15 mouse cellular contexts compared by ENCODE assay signal in genomic region chr6:21993070-21993469, GRCm38 (mm10).
"Had no signal": no experiment of that assay in that cellular context is flagged by ENCODE, and none has a peak within 500 bp of the region (broad histone marks: within the 10 kb centered on the region; RNA-seq: fewer than 3 reads in every experiment).

No protein-coding gene starts in this region.

- H3K27ac ChIP-seq: midbrain, embryonic 10.5 days; midbrain, embryonic 12.5 days; neural tube, embryonic 12.5 days; stomach, embryonic 15.5 days; stomach, postnatal 0 days had no signal

- H3K27me3 ChIP-seq: neural tube, embryonic 12.5 days; stomach, embryonic 15.5 days had no signal

- H3K9me3 ChIP-seq: midbrain, embryonic 10.5 days; midbrain, embryonic 12.5 days; neural tube, embryonic 12.5 days; stomach, embryonic 15.5 days had no signal

- DNase-seq: lung, adult 18-20 months; lung, embryonic 14.5 days; lung, postnatal 10 days; lung, postnatal 4 days; midbrain, embryonic 14.5 days; right cerebral cortex, postnatal 14 days; thymus, adult 18-20 months; thymus, postnatal 14 days; thymus, postnatal 36 days had no signal

- H3K36me3 ChIP-seq: midbrain, embryonic 10.5 days; midbrain, embryonic 12.5 days; neural tube, embryonic 12.5 days; stomach, embryonic 15.5 days had no signal

- H3K4me1 ChIP-seq: midbrain, embryonic 10.5 days; midbrain, embryonic 12.5 days; neural tube, embryonic 12.5 days had no signal

- H3K4me3 ChIP-seq: midbrain, embryonic 10.5 days; midbrain, embryonic 12.5 days; neural tube, embryonic 12.5 days; stomach, embryonic 15.5 days had no signal

- H3K4me2 ChIP-seq: lung, embryonic 14.5 days; midbrain, embryonic 12.5 days; neural tube, embryonic 12.5 days; stomach, embryonic 15.5 days had no signal

- ATAC-seq: midbrain, embryonic 16.5 days had no signal

- H3K9ac ChIP-seq: lung, embryonic 14.5 days; midbrain, embryonic 12.5 days; neural tube, embryonic 12.5 days; stomach, embryonic 15.5 days had no signal
